Mouse (Mus musculus) neural tube, embryonic 11.5 days (tissue): Measurements from ENCODE around the gene 4930578C19Rik. TPM values are rescaled to one million over a fixed set of nuclear protein-coding genes. Genes with fewer than 3 reads are reported as not detected.
"Not testable (repeated sequence)": the region's sequence is repeated elsewhere in the genome, so short reads cannot be mapped to it uniquely, and the experiment has no call there.

Source experiments
- ATAC-seq: fragments of 200-750 bp; cut with Nextera tagmentation; 2 replicates; pipeline ENCODE4 v1.8.0; 2017; ENCODE audit warnings: moderate number of reproducible peaks, mild to moderate bottlenecking, moderate TSS enrichment, moderate library complexity; ENCODE audit not compliant: insufficient read depth, low FRiP score, low TSS enrichment
- DNase-seq: peaks from one replicate; pipeline ENCODE4 v3.0.0-alpha.2; 2015; ENCODE audit warnings: low spot score
- H3K27ac ChIP-seq: fragments of 300-500 bp; sonication (generic); 2 replicates; pipeline ENCODE4 v1.5.1; 2014; ENCODE audit warnings: low read depth, mild to moderate bottlenecking, low read length
- H3K27me3 ChIP-seq: fragments of 300-500 bp; sonication (generic); 2 replicates; pipeline ENCODE4 v1.6.1; 2014; ENCODE audit warnings: mild to moderate bottlenecking, low read length, mixed read lengths; ENCODE audit not compliant: control insufficient read depth, insufficient read depth
- H3K36me3 ChIP-seq: fragments of 300-500 bp; sonication (generic); 2 replicates; pipeline ENCODE4 v1.6.1; 2014; ENCODE audit warnings: mild to moderate bottlenecking, low read length, moderate library complexity, mixed read lengths; ENCODE audit not compliant: control insufficient read depth, insufficient read depth
- H3K4me1 ChIP-seq: fragments of 300-500 bp; sonication (generic); 2 replicates; pipeline ENCODE4 v1.6.1; 2014; ENCODE audit warnings: low read length, mixed read lengths; ENCODE audit not compliant: control insufficient read depth, insufficient read depth
- H3K4me2 ChIP-seq: fragments of 300-500 bp; sonication (generic); 2 replicates; pipeline ENCODE4 v1.6.1; 2014; ENCODE audit warnings: low read depth, mild to moderate bottlenecking, moderate library complexity
- H3K4me3 ChIP-seq: fragments of 300-500 bp; sonication (generic); 2 replicates; pipeline ENCODE4 v1.5.1; 2014; ENCODE audit warnings: low read depth, low read length
- H3K9ac ChIP-seq: fragments of 300-500 bp; sonication (generic); 2 replicates; pipeline ENCODE4 v1.6.1; 2014; ENCODE audit warnings: mild to moderate bottlenecking, low read length
- H3K9me3 ChIP-seq: fragments of 300-500 bp; sonication (generic); 2 replicates; pipeline ENCODE4 v1.6.1; 2016; ENCODE audit warnings: low read length; ENCODE audit not compliant: control insufficient read depth
- WGBS: fragments of 180-500 bp; shearing (Covaris S2); extraction: QIAGEN DNeasy Blood & Tissue Kit; methylation state at CpG from one replicate; pipeline ENCODE4 v1.1.7; 2014; 5-methylcytosine and 5-hydroxymethylcytosine counted together
- polyA plus RNA-seq: library from polyadenylated mRNA; unstranded; fragments of >200 nt; fragmentation: Nextera tagmentation; extraction: Ambion mirVana; gene quantifications from 2 replicates; pipeline ENCODE4 v1.2.1, GENCODE M21; 2014

The 4930578C19Rik gene
- polyA plus RNA-seq, 1 experiment from 2014 or later = 0.73 TPM

DNA sequence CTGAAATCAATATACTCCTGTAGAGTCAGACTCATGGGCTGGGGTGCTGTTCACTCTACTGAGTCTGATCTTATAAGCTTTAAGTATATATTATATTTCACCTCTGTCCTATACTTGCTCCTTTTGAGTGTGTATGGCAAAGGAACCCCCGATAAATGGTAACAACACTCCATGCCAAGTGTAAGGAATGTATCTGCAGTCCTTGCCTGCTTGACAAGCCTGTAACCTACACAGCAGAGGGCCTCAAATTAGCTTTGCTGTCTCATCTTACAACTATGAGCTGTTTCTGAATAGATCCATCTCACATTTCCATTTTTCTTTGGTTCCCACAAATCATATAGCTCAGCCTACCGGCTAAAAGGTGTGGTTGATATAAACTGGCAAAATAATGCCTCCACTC lies 46.6 kb downstream of the 4930578C19Rik start:
- Histone ChIP-seq H3K27me3 (no peaks in the 10 kb centered on the region), H3K4me3 (no peak overlapping the region), H3K27ac (no peak overlapping the region), H3K36me3 (no peaks in the 10 kb centered on the region), H3K9me3 (no peaks in the 10 kb centered on the region), H3K4me1 (no peaks in the 10 kb centered on the region), H3K9ac (no peak overlapping the region), H3K4me2 (no peak overlapping the region)
- no peak for ATAC-seq
- no peak for DNase-seq
- WGBS = 91% methylated on average over 2 of the region's 2 CpGs

- no peaks in the 10 kb centered on the region for H3K36me3 ChIP-seq
- H3K4me1 ChIP-seq = no peaks in the 10 kb centered on the region
- H3K9ac ChIP-seq = no peak overlapping the region
- H3K4me2 ChIP-seq = no peak overlapping the region
- no peak for DNase-seq
- H3K27ac ChIP-seq = no peak overlapping the region
- no peaks in the 10 kb centered on the region for H3K27me3 ChIP-seq
- no peak overlapping the region for H3K4me3 ChIP-seq
- 78% methylated on average over 10 of the region's 10 CpGs for WGBS
- no peaks in the 10 kb centered on the region for H3K9me3 ChIP-seq
- ATAC-seq = no peak
These were observed 49.9 kb downstream of the 4930578C19Rik start for GRCm38 (mm10) chrX:18411071-18411840.

DNA sequence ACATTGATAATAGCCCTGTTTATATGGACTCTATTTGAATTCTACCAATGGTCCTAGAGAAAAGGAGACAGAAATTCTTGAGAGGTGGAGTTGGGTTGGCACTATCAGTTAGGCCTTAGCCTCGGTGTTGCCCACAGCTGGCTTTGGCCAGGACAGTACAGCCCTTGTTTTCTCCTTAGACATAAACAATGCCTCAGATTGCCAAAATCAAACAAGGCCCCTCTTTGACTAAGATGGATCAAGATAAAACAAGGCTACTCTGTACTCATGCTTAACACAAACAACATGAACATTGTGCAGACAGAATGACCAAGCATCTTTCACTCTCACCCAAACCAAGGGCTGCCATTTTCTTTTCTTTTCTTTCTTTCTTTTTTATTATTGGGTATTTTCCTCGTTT lies 51.6 kb downstream of the 4930578C19Rik start:
- Histone ChIP-seq H3K9me3 (no peaks in the 10 kb centered on the region), H3K4me2 (no peak overlapping the region), H3K9ac (no peak overlapping the region), H3K36me3 (no peaks in the 10 kb centered on the region), H3K4me1 (no peaks in the 10 kb centered on the region), H3K27me3 (no peaks in the 10 kb centered on the region), H3K4me3 (no peak overlapping the region), H3K27ac (no peak overlapping the region)
- WGBS = 66% methylated on average over 2 of the region's 2 CpGs
- ATAC-seq (no peak), DNase-seq (no peak)

DNA sequence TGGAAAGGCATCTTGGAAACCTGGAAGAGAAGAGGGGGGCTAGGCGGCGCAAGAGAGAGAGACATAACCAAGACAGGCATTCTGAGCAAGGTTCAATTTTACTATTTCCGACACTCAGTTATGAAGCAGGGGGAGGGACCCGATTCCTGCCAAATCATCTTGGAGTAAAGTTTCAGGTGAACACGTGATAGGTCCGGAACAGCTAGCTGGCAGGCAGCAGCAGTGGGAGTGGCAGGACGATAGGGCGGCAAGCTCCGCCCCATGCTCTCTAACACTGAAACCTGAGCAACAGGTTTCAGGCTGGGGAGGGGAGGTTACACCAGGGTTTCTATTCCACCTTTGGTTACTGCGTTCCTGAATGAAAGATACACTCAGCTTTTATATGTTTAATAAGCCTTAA lies 58.9 kb downstream of the 4930578C19Rik start:
- ATAC-seq = no peak
- WGBS = 62% methylated on average over 10 of the region's 10 CpGs

DNA sequence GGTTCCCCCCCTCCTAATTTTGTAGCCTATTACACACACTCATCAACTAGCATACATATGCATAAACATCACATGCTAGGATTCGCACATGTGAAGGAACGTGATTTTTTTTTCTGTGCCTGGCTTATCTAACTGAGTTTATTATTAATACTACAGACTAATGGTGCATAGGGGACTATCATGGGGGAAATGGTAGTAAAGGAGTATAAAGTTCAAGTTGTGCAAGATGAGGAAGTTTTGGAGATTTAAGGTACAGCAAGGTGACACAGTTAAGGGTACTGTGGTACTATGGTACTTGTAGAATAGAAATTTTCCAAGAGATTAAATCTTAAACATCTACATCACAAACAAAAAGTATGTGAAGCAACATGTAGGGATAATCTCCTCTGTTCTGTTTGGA lies 64.5 kb downstream of the 4930578C19Rik start:
- Histone ChIP-seq H3K27me3 (no peaks in the 10 kb centered on the region), H3K9ac (no peak overlapping the region), H3K4me1 (no peaks in the 10 kb centered on the region), H3K9me3 (no peaks in the 10 kb centered on the region), H3K4me3 (no peak overlapping the region), H3K27ac (no peak overlapping the region), H3K36me3 (no peaks in the 10 kb centered on the region), H3K4me2 (no peak overlapping the region)
- DNase-seq = no peak
- no peak for ATAC-seq
- 80% methylated on average over 2 of the region's 2 CpGs for WGBS

More for the DNA sequence above, 58.9 kb downstream of the 4930578C19Rik start:
- Histone ChIP-seq H3K4me1 (no peaks in the 10 kb centered on the region), H3K9me3 (no peaks in the 10 kb centered on the region), H3K9ac (no peak overlapping the region), H3K27me3 (no peaks in the 10 kb centered on the region), H3K4me2 (no peak overlapping the region), H3K4me3 (no peak overlapping the region), H3K27ac (no peak overlapping the region), H3K36me3 (no peaks in the 10 kb centered on the region)
- DNase-seq = no peak

GRCm38 (mm10) chrX:18384181-18384580 lies 77.0 kb downstream of the 4930578C19Rik start:
- not testable (repeated sequence) for H3K27me3 ChIP-seq, H3K36me3 ChIP-seq, ATAC-seq, H3K4me1 ChIP-seq, H3K4me2 ChIP-seq, H3K9ac ChIP-seq, H3K4me3 ChIP-seq, H3K27ac ChIP-seq, H3K9me3 ChIP-seq, DNase-seq
- 88% methylated on average over 5 of the region's 5 CpGs for WGBS
